In genomic region chr10:97446486-97446885, GRCm38 (mm10) we compare ENCODE assay signal across 26 mouse cellular contexts. TPM values are rescaled to one million over a fixed set of nuclear protein-coding genes. Genes with fewer than 3 reads are reported as not detected.
A peak's percentile ranks its signal among the peaks of the same experiment; 100 is the strongest.
DNase-seq lines count a peak whose midpoint lies in the region; ATAC-seq and TF ChIP-seq lines count a peak whose summit lies in the region.
"Had no signal": no experiment of that assay in that cellular context is flagged by ENCODE, and none has a peak within 500 bp of the region (broad histone marks: within the 10 kb centered on the region; RNA-seq: fewer than 3 reads in every experiment).

No protein-coding gene starts in this region.

- peak overlapping the region; percentile 49 for H3K27ac ChIP-seq in embryonic fibroblast, embryonic 13.5 days (ENCODE audit: insufficient read depth, low read length)
- H3K27ac ChIP-seq: embryonic facial prominence, embryonic 12.5 days; forebrain, embryonic 13.5 days; forebrain, embryonic 15.5 days had no signal

- DNase-seq in 3T3-L1 (ENCODE audit: low read depth, low spot score) (peak; percentile 53), 416B (ENCODE audit: low read depth) (peak; percentile 12), NIH3T3 (ENCODE audit: low read depth) (peak; percentile 56)
- DNase-seq in left cerebral cortex, postnatal 4 days = no peak
- no peak for DNase-seq in kidney, postnatal 4 days
- DNase-seq: adrenal gland, adult 8-10 months; adrenal gland, postnatal 14 days; adrenal gland, postnatal 36 days; cerebellum, adult 11 months; cerebellum, adult 18-20 months; cerebellum, adult 8-10 months; cerebellum, adult 9-11 months; cerebellum, postnatal 14 days; cerebellum, postnatal 36 days; embryo, embryonic 11 days; forebrain, postnatal 0 days had no signal

- TF ChIP-seq POLR2A in embryonic fibroblast, embryonic 13.5 days (IDR thresholded peaks at IDR 0.05; ENCODE audit: low read depth, low read length) = no peak

- intact Hi-C loops in left cerebral cortex, postnatal 4 days (cut with DNase I) = no loop called here

- no peak for TF ChIP-seq CTCF in embryonic fibroblast, embryonic 13.5 days (IDR thresholded peaks at IDR 0.05; ENCODE audit: borderline replicate concordance, insufficient read depth, low read length)

- H3K4me1 ChIP-seq in embryonic fibroblast, embryonic 13.5 days (ENCODE audit: control insufficient read depth, insufficient read depth, low read length) = 0 out of 2 replicates have a peak, but pooled peaks cover 5% of the 10 kb centered on the region
- H3K4me1 ChIP-seq: embryonic facial prominence, embryonic 12.5 days; forebrain, embryonic 13.5 days; forebrain, embryonic 15.5 days had no signal

- no peak for ATAC-seq in activated CD4-positive, CD25-positive, alpha-beta regulatory T cell, adult 4 months
- ATAC-seq in monocyte, adult 5-6 weeks (replicated peaks; ENCODE audit: insufficient number of reproducible peaks, low FRiP score, low TSS enrichment, poor library complexity, severe bottlenecking) = no peak
- ATAC-seq: CD4-positive, CD25-positive, alpha-beta regulatory T cell, adult 4 months; forebrain, embryonic 13.5 days; forebrain, embryonic 15.5 days; forebrain, postnatal 0 days had no signal

- no peak overlapping the region for H3K4me3 ChIP-seq in embryonic fibroblast, embryonic 13.5 days (ENCODE audit: insufficient read depth, low read length)
- H3K4me3 ChIP-seq: embryonic facial prominence, embryonic 12.5 days; forebrain, embryonic 13.5 days; forebrain, embryonic 15.5 days had no signal

RNA-seq across cellular contexts. Expression of gene Dcn, which starts 32.9 kb away (rescaled TPM):
- 51.0 and 172 TPM in 2 replicates for polyA plus RNA-seq in embryonic fibroblast, embryonic 13.5 days (2011; ENCODE audit: insufficient read length, low read depth, missing spikeins)
- total RNA-seq in left cerebral cortex, postnatal 4 days (2021) = 10 to 100 TPM; 25.4 to 30.4 TPM
- not detected for polyA plus RNA-seq in activated CD4-positive, CD25-positive, alpha-beta regulatory T cell, adult 4 months (2017; shearing (Covaris generic))
- not detected in 3 replicates for total RNA-seq in monocyte, adult 5-6 weeks (2017)
- total RNA-seq: CH12.LX; common myeloid progenitor, adult 5-6 weeks had no signal
- polyA plus RNA-seq: CD4-positive, CD25-positive, alpha-beta regulatory T cell, adult 4 months; G1E had no signal

Comparison
In these comparisons a context has a peak if more than half of its experiments do, and no peak if none do; other contexts are left out.
1. DNase-seq: peak in 3T3-L1 (single experiment), 416B (single experiment) and NIH3T3 (single experiment); none in left cerebral cortex, postnatal 4 days (single experiment) and kidney, postnatal 4 days (0 of 2).
2. RNA of gene Dcn, which starts 32.9 kb away (total RNA-seq): 25.4 to 30.4 TPM in left cerebral cortex, postnatal 4 days; not detected in monocyte, adult 5-6 weeks; every median in the first group is over 10 times any median in the second.